Mouse (Mus musculus) granulocyte monocyte progenitor cell, adult 5-6 weeks (primary cell): Measurements from ENCODE around the gene Tinf2. TPM values are rescaled to one million over a fixed set of nuclear protein-coding genes. Genes with fewer than 3 reads are reported as not detected.

ENCODE experiments used
- ATAC-seq: replicated peaks from 2 replicates; pipeline ENCODE4 v1.8.0; 2016; ENCODE audit warnings: mild to moderate bottlenecking, moderate TSS enrichment, inconsistent platforms; ENCODE audit not compliant: poor library complexity, severe bottlenecking
- total RNA-seq, 2 experiments: library from RNA; stranded (forward) in 1 of 2; stranded (reverse) in 1 of 2; fragments of 200-712, 200-1000 nt in 1 of 2; fragments of >200 nt in 1 of 2; fragmentation: Nextera tagmentation in 1 of 2; gene quantifications; 2 replicates each; pipeline ENCODE4 v1.2.3; 2014 to 2017

Tinf2 gene
- 19.0 and 24.0 TPM in 2 replicates for total RNA-seq (2014; fragmentation: Nextera tagmentation)
- total RNA-seq (2017), result 25.7 and 27.0 TPM in 2 replicates

GRCm38 (mm10) chr14:55681160-55682117, at the start of gene Tinf2:
Tinf2 (minus strand) TSS chr14:55681820.
- ATAC-seq, result peak; percentile 91

GRCm38 (mm10) chr14:55730531-55731032, 49.0 kb upstream of the Tinf2 start:
- no peak for ATAC-seq

GRCm38 (mm10) chr14:55730116-55730515, 48.5 kb upstream of the Tinf2 start:
- no peak for ATAC-seq

- peak; percentile 37 for ATAC-seq
Measured at GRCm38 (mm10) chr14:55727889-55728685, 46.5 kb upstream of the Tinf2 start.

- ATAC-seq, result no peak
Measured at GRCm38 (mm10) chr14:55726261-55726660, 44.6 kb upstream of the Tinf2 start.

- peak; percentile 75 for ATAC-seq
Measured at GRCm38 (mm10) chr14:55724411-55724871, 42.8 kb upstream of the Tinf2 start.

GRCm38 (mm10) chr14:55723433-55723832, 41.8 kb upstream of the Tinf2 start:
- ATAC-seq, result no peak

GRCm38 (mm10) chr14:55722438-55722945, 40.9 kb upstream of the Tinf2 start:
- ATAC-seq, result no peak

- peak; percentile 57 for ATAC-seq
Measured at GRCm38 (mm10) chr14:55721700-55722437, 40.2 kb upstream of the Tinf2 start, which contains the start of gene Rabggta. Rabggta (minus strand) TSS chr14:55722263.

- ATAC-seq, result no peak
Measured at GRCm38 (mm10) chr14:55721076-55721475, 39.5 kb upstream of the Tinf2 start.

- ATAC-seq, result no peak
Measured at GRCm38 (mm10) chr14:55720666-55721065, 39.0 kb upstream of the Tinf2 start.

GRCm38 (mm10) chr14:55719737-55720136, 38.1 kb upstream of the Tinf2 start:
- ATAC-seq, result no peak

- ATAC-seq, result no peak
Measured at GRCm38 (mm10) chr14:55716884-55717283, 35.3 kb upstream of the Tinf2 start.

- ATAC-seq, result no peak
Measured at GRCm38 (mm10) chr14:55716271-55716670, 34.7 kb upstream of the Tinf2 start.

GRCm38 (mm10) chr14:55714893-55715292, 33.3 kb upstream of the Tinf2 start:
- ATAC-seq, result peak; percentile 14; the same call in 1 of the 2 replicates

- ATAC-seq, result no peak
Measured at GRCm38 (mm10) chr14:55713729-55714122, 32.1 kb upstream of the Tinf2 start, which contains the start of gene Tgm1. Tgm1 (minus strand) TSS chr14:55713926.

GRCm38 (mm10) chr14:55713007-55713728, 31.5 kb upstream of the Tinf2 start:
- ATAC-seq, result peak; percentile 92

- ATAC-seq, result no peak
Measured at GRCm38 (mm10) chr14:55711786-55712185, 30.2 kb upstream of the Tinf2 start.

- ATAC-seq, result no peak
Measured at GRCm38 (mm10) chr14:55709509-55709908, 27.9 kb upstream of the Tinf2 start.
